Mouse (Mus musculus) megakaryocyte, embryonic 14.5 days (primary cell): ENCODE results near the gene Agbl3.

ENCODE experiments used
- FLI1 ChIP-seq: IDR thresholded peaks from 2 replicates; pipeline ENCODE4 v1.6.1; 2012; ENCODE audit warnings: low read length, inconsistent platforms, mixed read lengths
- GATA1 ChIP-seq: IDR thresholded peaks from 3 replicates; pipeline ENCODE4 v1.6.1; 2012; ENCODE audit warnings: mixed read lengths, low read length, inconsistent platforms, borderline replicate concordance

DNA sequence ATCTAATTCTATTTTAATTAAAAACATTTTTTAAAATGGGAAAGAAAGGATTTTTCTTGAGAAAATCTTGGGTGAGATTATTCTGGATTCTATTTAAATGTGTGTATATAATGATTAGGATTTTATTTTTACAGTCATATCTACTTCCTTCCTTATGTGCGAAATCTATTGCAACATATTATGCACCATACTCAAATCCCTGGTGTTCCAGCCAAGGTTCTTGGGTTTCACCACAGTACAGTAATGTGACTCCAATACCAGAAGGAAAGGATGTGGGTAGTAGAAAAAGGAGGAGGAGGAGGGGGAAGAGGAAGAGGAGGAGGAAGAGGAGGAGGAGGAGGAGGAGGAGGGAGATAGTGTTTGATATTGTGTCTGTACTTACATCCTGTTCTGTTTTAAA lies 2.3 kb downstream of the Agbl3 start:
- no peak for TF ChIP-seq GATA1
- no peak for TF ChIP-seq FLI1
